Mouse (Mus musculus): Measurements from ENCODE around the gene Cdh20. TPM values are rescaled to one million over a fixed set of nuclear protein-coding genes. Genes with fewer than 3 reads are reported as not detected.

Cdh20 gene
- total RNA-seq, 1 experiment = 0.04 TPM

DNA sequence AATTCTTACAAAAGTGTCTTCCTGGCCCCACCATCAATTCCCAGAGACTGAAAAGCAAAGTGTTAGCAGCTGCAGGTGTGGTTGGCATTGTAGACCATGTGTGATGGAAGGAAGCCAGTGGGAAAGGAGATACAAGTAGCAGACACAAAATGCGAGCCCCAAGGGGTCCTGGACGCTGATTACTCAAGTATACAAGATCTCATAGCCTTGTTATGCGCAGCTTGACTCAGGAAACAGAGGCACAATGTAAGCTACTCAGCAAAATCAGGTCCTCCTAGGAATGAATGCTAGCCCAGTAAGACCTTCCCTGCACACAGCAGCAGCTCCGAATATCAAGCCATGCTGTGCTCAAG lies 80.6 kb downstream of the Cdh20 start:
- DNase-seq (ENCODE audit: low read depth, low spot score) = no peak
- Histone ChIP-seq H3K36me3 (ENCODE audit: control insufficient read depth, insufficient read depth, low read length, poor library complexity, severe bottlenecking) (no peaks in the 10 kb centered on the region), H3K27ac (ENCODE audit: insufficient read depth, low read depth, low read length, poor library complexity, severe bottlenecking) (no peak overlapping the region), H3K9me3 (ENCODE audit: control insufficient read depth, insufficient read depth, low read depth, low read length) (no peaks in the 10 kb centered on the region), H3K4me3 (ENCODE audit: insufficient read depth in 1 of 2, low read depth in 1 of 2, low read length in 2 of 2, poor library complexity in 1 of 2, severe bottlenecking in 1 of 2) (no peak overlapping the region), H3K9ac (ENCODE audit: insufficient read depth, low read depth, low read length, poor library complexity, severe bottlenecking) (no peak overlapping the region), H3K4me1 (ENCODE audit: control insufficient read depth in 2 of 2, insufficient read depth in 2 of 2, low read length in 2 of 2, poor library complexity in 1 of 2) (peaks cover 0 to 2% of the 10 kb centered on the region in 2 experiments; a peak in 1 of 4 replicates)
- TF ChIP-seq ZNF384 (IDR thresholded peaks at IDR 0.05; ENCODE audit: low read depth, low read length) = no peak
- no peak for TF ChIP-seq ZC3H11A (IDR thresholded peaks at IDR 0.05; ENCODE audit: borderline replicate concordance, low read depth, low read length)
- TF ChIP-seq MAFK (IDR thresholded peaks at IDR 0.05; ENCODE audit: insufficient read depth, low read depth, low read length) = no peak
- TF ChIP-seq CHD2 (IDR thresholded peaks at IDR 0.05; ENCODE audit: low read depth, low read length) = no peak
- TF ChIP-seq HCFC1 (IDR thresholded peaks at IDR 0.05; ENCODE audit: borderline replicate concordance, insufficient read depth, low read length) = no peak
- in situ Hi-C loops (cut with MboI; ENCODE audit: low sequenced_read_pairs in 2 of 2, unreplicated experiment in 2 of 2) = no loop called here

DNA sequence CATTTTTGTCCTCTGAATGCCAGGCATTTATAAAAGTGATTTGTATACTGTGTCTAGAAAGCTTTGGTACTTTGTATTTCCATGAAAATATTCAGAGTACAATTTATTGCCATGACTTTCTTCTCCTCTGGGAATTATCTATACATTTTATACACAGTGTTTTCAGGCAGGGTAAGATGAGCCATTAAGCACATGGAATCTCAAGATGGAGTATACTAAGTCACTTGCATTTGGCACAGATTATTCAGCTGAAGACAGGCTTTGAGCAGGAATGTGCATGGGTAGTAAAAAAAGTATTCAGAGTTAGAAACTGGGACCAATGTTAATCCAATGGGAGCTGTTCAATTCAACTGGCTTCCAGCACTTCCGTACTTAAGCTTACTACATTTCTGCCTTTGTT lies 109.1 kb downstream of the Cdh20 start:
- DNase-seq (ENCODE audit: low read depth, low spot score) = no peak
- Histone ChIP-seq H3K36me3 (ENCODE audit: control insufficient read depth, insufficient read depth, low read length, poor library complexity, severe bottlenecking) (no peaks in the 10 kb centered on the region), H3K27ac (ENCODE audit: insufficient read depth, low read depth, low read length, poor library complexity, severe bottlenecking) (no peak overlapping the region), H3K4me3 (ENCODE audit: insufficient read depth in 1 of 2, low read depth in 1 of 2, low read length in 2 of 2, poor library complexity in 1 of 2, severe bottlenecking in 1 of 2) (no peak overlapping the region), H3K4me1 (ENCODE audit: control insufficient read depth in 2 of 2, insufficient read depth in 2 of 2, low read length in 2 of 2, poor library complexity in 1 of 2) (no peaks in the 10 kb centered on the region), H3K9me3 (ENCODE audit: control insufficient read depth, insufficient read depth, low read depth, low read length) (no peaks in the 10 kb centered on the region), H3K9ac (ENCODE audit: insufficient read depth, low read depth, low read length, poor library complexity, severe bottlenecking) (no peak overlapping the region)
- in situ Hi-C loops (cut with MboI; ENCODE audit: low sequenced_read_pairs in 2 of 2, unreplicated experiment in 2 of 2) = no loop called here
- no peak for TF ChIP-seq ZNF384 (IDR thresholded peaks at IDR 0.05; ENCODE audit: low read depth, low read length)
- no peak for TF ChIP-seq CHD2 (IDR thresholded peaks at IDR 0.05; ENCODE audit: low read depth, low read length)
- TF ChIP-seq MAFK (IDR thresholded peaks at IDR 0.05; ENCODE audit: insufficient read depth, low read depth, low read length) = no peak
- TF ChIP-seq ZC3H11A (IDR thresholded peaks at IDR 0.05; ENCODE audit: borderline replicate concordance, low read depth, low read length) = no peak
- no peak for TF ChIP-seq HCFC1 (IDR thresholded peaks at IDR 0.05; ENCODE audit: borderline replicate concordance, insufficient read depth, low read length)

DNA sequence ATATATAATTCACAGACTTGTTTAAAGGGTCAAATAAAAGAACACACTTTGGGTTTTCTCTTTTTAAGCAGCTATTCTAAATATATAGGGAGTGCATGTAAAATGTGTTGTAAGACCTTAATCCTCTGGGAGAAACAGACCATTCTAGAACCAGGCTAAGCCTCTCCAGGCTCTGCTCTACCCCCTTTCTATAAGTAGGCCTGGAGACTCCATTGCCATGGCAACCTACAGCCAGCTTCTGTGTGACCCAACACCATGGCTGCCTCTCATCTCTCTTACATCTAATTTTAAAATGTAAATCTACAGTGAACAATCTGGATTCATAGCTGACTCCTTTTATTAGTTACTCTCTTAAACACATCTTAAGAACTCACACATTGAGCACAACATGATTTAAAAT lies 133.5 kb downstream of the Cdh20 start:
- Histone ChIP-seq H3K9ac (ENCODE audit: insufficient read depth, low read depth, low read length, poor library complexity, severe bottlenecking) (no peak overlapping the region), H3K27ac (ENCODE audit: insufficient read depth, low read depth, low read length, poor library complexity, severe bottlenecking) (no peak overlapping the region), H3K9me3 (ENCODE audit: control insufficient read depth, insufficient read depth, low read depth, low read length) (no peaks in the 10 kb centered on the region), H3K36me3 (ENCODE audit: control insufficient read depth, insufficient read depth, low read length, poor library complexity, severe bottlenecking) (no peaks in the 10 kb centered on the region), H3K4me1 (ENCODE audit: control insufficient read depth in 2 of 2, insufficient read depth in 2 of 2, low read length in 2 of 2, poor library complexity in 1 of 2) (no peaks in the 10 kb centered on the region), H3K4me3 (ENCODE audit: insufficient read depth in 1 of 2, low read depth in 1 of 2, low read length in 2 of 2, poor library complexity in 1 of 2, severe bottlenecking in 1 of 2) (no peak overlapping the region)
- no peak for DNase-seq (ENCODE audit: low read depth, low spot score)
- TF ChIP-seq MAFK (IDR thresholded peaks at IDR 0.05; ENCODE audit: insufficient read depth, low read depth, low read length) (no peak), CHD2 (IDR thresholded peaks at IDR 0.05; ENCODE audit: low read depth, low read length) (no peak), HCFC1 (IDR thresholded peaks at IDR 0.05; ENCODE audit: borderline replicate concordance, insufficient read depth, low read length) (no peak), ZC3H11A (IDR thresholded peaks at IDR 0.05; ENCODE audit: borderline replicate concordance, low read depth, low read length) (no peak), ZNF384 (IDR thresholded peaks at IDR 0.05; ENCODE audit: low read depth, low read length) (no peak)
- in situ Hi-C loops (cut with MboI; ENCODE audit: low sequenced_read_pairs in 2 of 2, unreplicated experiment in 2 of 2) = no loop called here

DNA sequence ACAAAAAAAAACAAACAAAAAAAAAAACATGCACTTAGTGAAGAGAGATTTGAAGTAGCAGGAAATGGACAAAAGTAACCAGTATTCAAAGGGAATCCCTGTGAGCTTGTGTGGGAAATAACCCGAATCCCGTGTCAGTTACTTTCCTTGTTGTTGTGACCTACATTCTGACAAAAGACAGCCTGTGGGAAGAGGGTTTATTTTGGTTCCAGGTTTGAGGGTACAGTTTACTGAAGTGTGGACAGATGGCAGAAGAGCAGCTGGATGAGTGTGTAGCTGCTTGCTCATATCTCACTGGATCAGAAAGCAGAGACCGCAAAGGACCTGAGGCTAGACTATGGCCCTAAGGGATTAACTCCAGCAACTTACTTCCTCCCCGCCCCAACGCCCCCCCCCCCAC lies 135.1 kb downstream of the Cdh20 start:
- Histone ChIP-seq H3K36me3 (ENCODE audit: control insufficient read depth, insufficient read depth, low read length, poor library complexity, severe bottlenecking) (no peaks in the 10 kb centered on the region), H3K9ac (ENCODE audit: insufficient read depth, low read depth, low read length, poor library complexity, severe bottlenecking) (no peak overlapping the region), H3K4me3 (ENCODE audit: insufficient read depth in 1 of 2, low read depth in 1 of 2, low read length in 2 of 2, poor library complexity in 1 of 2, severe bottlenecking in 1 of 2) (no peak overlapping the region), H3K4me1 (ENCODE audit: control insufficient read depth in 2 of 2, insufficient read depth in 2 of 2, low read length in 2 of 2, poor library complexity in 1 of 2) (no peaks in the 10 kb centered on the region), H3K9me3 (ENCODE audit: control insufficient read depth, insufficient read depth, low read depth, low read length) (no peaks in the 10 kb centered on the region), H3K27ac (ENCODE audit: insufficient read depth, low read depth, low read length, poor library complexity, severe bottlenecking) (no peak overlapping the region)
- DNase-seq (ENCODE audit: low read depth, low spot score) = no peak
- no peak for TF ChIP-seq MAFK (IDR thresholded peaks at IDR 0.05; ENCODE audit: insufficient read depth, low read depth, low read length)
- in situ Hi-C loops (cut with MboI; ENCODE audit: low sequenced_read_pairs in 2 of 2, unreplicated experiment in 2 of 2) = no loop called here

DNA sequence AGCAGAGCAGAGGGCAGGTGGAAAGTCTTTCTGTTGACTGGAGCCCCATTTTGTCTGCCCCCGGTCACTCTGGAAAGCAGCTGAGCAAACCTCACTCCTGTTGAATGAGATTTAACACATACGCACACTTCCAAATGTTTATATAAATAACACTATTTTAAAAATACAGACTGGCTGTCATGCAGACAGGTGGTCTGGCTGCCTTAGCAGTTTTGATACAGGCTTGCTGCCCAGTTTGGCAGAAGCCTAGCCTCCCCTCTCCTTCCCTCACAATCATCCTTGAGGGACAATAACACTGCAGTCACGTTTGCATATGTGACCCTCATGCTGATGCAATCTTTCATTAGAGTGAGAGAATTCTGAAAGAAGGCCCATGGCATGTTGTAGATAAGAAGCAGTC lies 144.1 kb downstream of the Cdh20 start:
- Histone ChIP-seq H3K9me3 (ENCODE audit: control insufficient read depth, insufficient read depth, low read depth, low read length) (no peaks in the 10 kb centered on the region), H3K4me1 (ENCODE audit: control insufficient read depth in 2 of 2, insufficient read depth in 2 of 2, low read length in 2 of 2, poor library complexity in 1 of 2) (no peaks in the 10 kb centered on the region), H3K9ac (ENCODE audit: insufficient read depth, low read depth, low read length, poor library complexity, severe bottlenecking) (no peak overlapping the region), H3K4me3 (ENCODE audit: insufficient read depth in 1 of 2, low read depth in 1 of 2, low read length in 2 of 2, poor library complexity in 1 of 2, severe bottlenecking in 1 of 2) (no peak overlapping the region), H3K36me3 (ENCODE audit: control insufficient read depth, insufficient read depth, low read length, poor library complexity, severe bottlenecking) (no peaks in the 10 kb centered on the region), H3K27ac (ENCODE audit: insufficient read depth, low read depth, low read length, poor library complexity, severe bottlenecking) (no peak overlapping the region)
- TF ChIP-seq HCFC1 (IDR thresholded peaks at IDR 0.05; ENCODE audit: borderline replicate concordance, insufficient read depth, low read length) = no peak
- TF ChIP-seq CHD2 (IDR thresholded peaks at IDR 0.05; ENCODE audit: low read depth, low read length) = no peak
- no peak for TF ChIP-seq ZNF384 (IDR thresholded peaks at IDR 0.05; ENCODE audit: low read depth, low read length)
- TF ChIP-seq ZC3H11A (IDR thresholded peaks at IDR 0.05; ENCODE audit: borderline replicate concordance, low read depth, low read length) = no peak
- no peak for TF ChIP-seq MAFK (IDR thresholded peaks at IDR 0.05; ENCODE audit: insufficient read depth, low read depth, low read length)
- no peak for DNase-seq (ENCODE audit: low read depth, low spot score)
- in situ Hi-C loops (cut with MboI; ENCODE audit: low sequenced_read_pairs in 2 of 2, unreplicated experiment in 2 of 2) = no loop called here

Measured in ES-E14 (cell line).